Mouse (Mus musculus) C2C12 (cell line): Measurements from ENCODE around the gene Insig2. TPM values are rescaled to one million over a fixed set of nuclear protein-coding genes. Genes with fewer than 3 reads are reported as not detected.

ENCODE experiments used
- H3K27me3 ChIP-seq: one replicate; pipeline ENCODE4 v1.6.1; 2011; ENCODE audit not compliant: control insufficient read depth, insufficient read depth, insufficient read length
- H3K36me3 ChIP-seq: one replicate; pipeline ENCODE4 v1.6.1; 2011; ENCODE audit not compliant: control insufficient read depth, insufficient read depth
- H3K4me3 ChIP-seq: one replicate; pipeline ENCODE4 v1.5.1; 2011; ENCODE audit warnings: mild to moderate bottlenecking, control low read depth; ENCODE audit not compliant: poor library complexity, insufficient read depth, severe bottlenecking
- H3K79me2 ChIP-seq: one replicate; pipeline ENCODE4 v1.6.1; 2011; ENCODE audit not compliant: control insufficient read depth, insufficient read depth
- H3K79me3 ChIP-seq: one replicate; pipeline ENCODE4 v1.6.1; 2011; ENCODE audit warnings: low read depth, control low read depth
- H3ac ChIP-seq: one replicate; pipeline ENCODE3; 2011; ENCODE audit warnings: low read depth; ENCODE audit not compliant: control insufficient read depth, insufficient read length
- CEBPB ChIP-seq: IDR thresholded peaks from one replicate; pipeline ENCODE4 v1.6.1; 2011; ENCODE audit warnings: low read depth, mild to moderate bottlenecking, control low read depth, moderate library complexity
- CTCF ChIP-seq: IDR thresholded peaks from one replicate; pipeline ENCODE4 v1.5.1; 2011; ENCODE audit not compliant: control insufficient read depth, insufficient read depth, insufficient read length
- FOSL1 ChIP-seq: IDR thresholded peaks from one replicate; pipeline ENCODE4 v1.8.0; 2011; ENCODE audit warnings: mild to moderate bottlenecking, low read length; ENCODE audit not compliant: poor library complexity, insufficient read depth, severe bottlenecking
- MAX ChIP-seq: IDR thresholded peaks from one replicate; pipeline ENCODE4 v1.6.1; 2011; ENCODE audit warnings: mild to moderate bottlenecking, control low read depth
- MYOD1 ChIP-seq: IDR thresholded peaks from one replicate; pipeline ENCODE4 v1.6.1; 2011; ENCODE audit warnings: low read depth; ENCODE audit not compliant: control insufficient read depth, insufficient read length
- MYOG ChIP-seq: IDR thresholded peaks from one replicate; pipeline ENCODE4 v1.6.1; 2011; ENCODE audit not compliant: control insufficient read depth, insufficient read length; ENCODE audit errors: extremely low read depth
- USF1 ChIP-seq: IDR thresholded peaks from one replicate; pipeline ENCODE4 v1.6.1; 2011; ENCODE audit warnings: low read depth, mild to moderate bottlenecking, control low read depth, moderate library complexity
- polyA plus RNA-seq: library from polyadenylated mRNA; unstranded; fragments of >200 nt; fragmentation: generic; extraction: Trizol; gene quantifications from one replicate; pipeline ENCODE4 v1.2.1, GENCODE M21; 2012; ENCODE audit warnings: missing spikeins

Gene Insig2
- polyA plus RNA-seq, 1 experiment = 27.9 TPM

- Histone ChIP-seq H3K4me3 (no peak overlapping the region), H3K79me2 (peaks cover 17% of the 10 kb centered on the region), H3K79me3 (peaks cover 14% of the 10 kb centered on the region), H3K36me3 (no peaks in the 10 kb centered on the region), H3K27me3 (no peaks in the 10 kb centered on the region), H3ac (no peak overlapping the region)
- TF ChIP-seq MYOD1 = no peak
- TF ChIP-seq MAX = no peak
- TF ChIP-seq FOSL1 = no peak
- TF ChIP-seq CEBPB = no peak
- TF ChIP-seq USF1 = no peak
- TF ChIP-seq MYOG = no peak
Measured at GRCm38 (mm10) chr1:121330621-121331020, 1.8 kb downstream of the Insig2 start.

- no peaks in the 10 kb centered on the region for H3K36me3 ChIP-seq
- H3K27me3 ChIP-seq = no peaks in the 10 kb centered on the region
Measured at GRCm38 (mm10) chr1:121329391-121329790, 3.0 kb downstream of the Insig2 start.

GRCm38 (mm10) chr1:121328193-121328555, 4.2 kb downstream of the Insig2 start:
- peak overlapping the region; percentile 43 for H3ac ChIP-seq
- TF ChIP-seq CEBPB (no peak), MYOG (no peak), USF1 (no peak), MAX (no peak), CTCF (no peak), MYOD1 (no peak), FOSL1 (no peak)
- H3K79me2 ChIP-seq = peaks cover 41% of the 10 kb centered on the region
- H3K36me3 ChIP-seq = no peaks in the 10 kb centered on the region
- peaks cover 24% of the 10 kb centered on the region for H3K79me3 ChIP-seq
- H3K4me3 ChIP-seq = peak overlapping the region; percentile 77
- no peaks in the 10 kb centered on the region for H3K27me3 ChIP-seq

More at GRCm38 (mm10) chr1:121329391-121329790, 3.0 kb downstream of the Insig2 start:
- Histone ChIP-seq H3K79me3 (peaks cover 18% of the 10 kb centered on the region), H3ac (no peak overlapping the region), H3K79me2 (peaks cover 28% of the 10 kb centered on the region), H3K4me3 (no peak overlapping the region)
- TF ChIP-seq MYOD1 = no peak
- TF ChIP-seq FOSL1 = no peak
- no peak for TF ChIP-seq USF1
- TF ChIP-seq MAX = no peak

- Histone ChIP-seq H3K36me3 (no peaks in the 10 kb centered on the region), H3K79me3 (peaks cover 24% of the 10 kb centered on the region), H3K4me3 (peak overlapping the region; percentile 77), H3K27me3 (no peaks in the 10 kb centered on the region), H3K79me2 (peaks cover 43% of the 10 kb centered on the region), H3ac (peak overlapping the region; percentile 43)
- TF ChIP-seq MAX = no peak
- TF ChIP-seq CEBPB = no peak
- TF ChIP-seq CTCF = no peak
- no peak for TF ChIP-seq MYOD1
- TF ChIP-seq MYOG = no peak
Measured at GRCm38 (mm10) chr1:121327344-121328192, 4.8 kb downstream of the Insig2 start.

DNA sequence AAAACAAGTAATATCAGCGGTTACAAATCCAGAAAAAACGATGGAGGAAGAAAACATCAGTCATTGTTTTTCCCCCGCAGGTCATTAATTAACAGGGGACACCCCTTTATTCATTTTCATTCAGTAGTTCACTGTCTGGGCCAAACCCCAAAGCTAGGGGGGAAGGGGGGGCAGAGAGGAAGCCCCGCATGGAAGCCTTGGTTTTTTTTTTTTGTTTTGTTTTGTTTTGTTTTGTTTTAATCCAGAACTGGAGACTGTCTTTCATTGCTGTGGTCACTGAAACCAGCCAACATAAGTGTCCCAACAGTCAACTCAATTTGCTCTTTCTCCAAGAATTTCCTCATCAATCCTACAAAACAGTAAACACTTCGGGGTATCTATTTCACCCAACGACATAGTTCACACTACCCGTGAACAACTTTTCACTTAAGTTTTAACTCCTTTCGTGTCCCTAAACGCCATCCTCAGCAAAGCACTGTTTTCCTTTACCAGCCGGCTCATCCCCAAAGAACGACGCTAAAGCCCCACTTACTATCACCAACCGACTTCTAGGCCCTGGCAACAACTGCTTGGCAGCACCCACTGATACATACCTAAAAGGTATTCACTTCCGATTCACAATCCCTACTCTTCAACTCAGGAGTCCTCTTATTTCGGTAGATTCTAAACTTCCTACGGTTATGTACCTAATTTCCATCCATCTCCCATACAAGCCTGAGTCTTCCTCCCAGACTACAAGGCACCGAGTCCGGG, 5.6 kb downstream of the Insig2 start:
- peak overlapping the region; percentile 77 for H3K4me3 ChIP-seq
- peaks cover 49% of the 10 kb centered on the region for H3K79me2 ChIP-seq
- peaks cover 24% of the 10 kb centered on the region for H3K79me3 ChIP-seq
- no peak for TF ChIP-seq USF1
- TF ChIP-seq CTCF = no peak
- TF ChIP-seq MAX = no peak
- TF ChIP-seq FOSL1 = no peak
- no peak for TF ChIP-seq MYOG
- no peaks in the 10 kb centered on the region for H3K36me3 ChIP-seq
- no peaks in the 10 kb centered on the region for H3K27me3 ChIP-seq
- H3ac ChIP-seq = peak overlapping the region; percentile 65

DNA sequence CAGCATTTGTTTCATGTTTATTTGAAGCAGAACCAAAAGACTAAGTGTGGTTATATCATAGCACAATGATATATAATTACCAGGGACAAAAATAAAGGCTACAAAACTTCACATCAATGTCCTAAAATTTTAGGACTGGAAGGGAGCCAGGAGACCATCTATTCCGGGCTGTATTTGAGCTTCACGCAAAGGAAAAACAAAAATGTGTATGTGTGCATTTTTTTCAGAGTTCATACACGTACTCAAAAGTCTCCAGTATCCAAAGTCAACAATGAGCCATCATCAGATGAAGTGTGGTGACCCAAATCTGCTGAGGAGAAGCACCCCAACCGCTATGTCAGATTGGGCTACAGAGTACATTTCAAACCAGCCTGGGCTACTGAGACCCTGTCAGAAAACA, 8.9 kb downstream of the Insig2 start:
- H3K27me3 ChIP-seq = no peaks in the 10 kb centered on the region
- TF ChIP-seq MYOG (no peak), CEBPB (no peak)

More for the DNA sequence above, 8.9 kb downstream of the Insig2 start:
- Histone ChIP-seq H3K36me3 (no peaks in the 10 kb centered on the region), H3ac (no peak overlapping the region), H3K4me3 (no peak overlapping the region), H3K79me2 (peaks cover 66% of the 10 kb centered on the region), H3K79me3 (peaks cover 24% of the 10 kb centered on the region)
